Mouse (Mus musculus) cortical plate, adult 2 months (tissue): ENCODE data around the gene Klrg1.

Experiments
- CTCF ChIP-seq: fragments of 200-500 bp; IDR thresholded peaks from 2 replicates; pipeline ENCODE4 v1.5.1; 2011; ENCODE audit warnings: mild to moderate bottlenecking, control low read depth, low read length; ENCODE audit not compliant: insufficient read depth; ENCODE audit errors: extremely low read depth
- POLR2A ChIP-seq: fragments of 200-500 bp; IDR thresholded peaks from 2 replicates; pipeline ENCODE4 v1.6.1; 2011; ENCODE audit warnings: mild to moderate bottlenecking, low read length, control low read depth; ENCODE audit not compliant: insufficient read depth; ENCODE audit errors: extremely low read depth

DNA sequence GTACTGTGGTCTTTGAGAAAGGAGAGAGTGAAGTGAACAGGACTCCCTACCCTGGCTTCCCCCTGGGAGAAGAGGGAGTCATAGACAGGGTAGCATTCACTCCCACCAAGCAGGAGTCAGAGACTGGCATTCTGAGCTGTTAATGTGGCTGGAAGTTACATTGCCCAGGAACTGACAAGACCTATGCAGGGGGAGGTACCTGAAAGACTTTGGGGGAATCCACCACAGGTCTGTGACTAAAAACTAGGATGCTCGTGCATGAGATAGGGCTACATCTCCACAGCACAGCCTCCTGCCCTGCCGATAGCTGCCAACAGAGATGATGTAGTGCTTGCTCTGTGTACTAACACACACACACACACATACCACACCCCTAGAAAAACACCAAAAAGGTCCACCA, 747 bp upstream of the Klrg1 start:
- no peak for TF ChIP-seq POLR2A
- TF ChIP-seq CTCF, result no peak
